Mouse (Mus musculus): Measurements from ENCODE around the gene Adamtsl1.

GRCm38 (mm10) chr4:86406501-86407199, 892.7 kb downstream of the Adamtsl1 start:
- TF ChIP-seq CTCF (IDR thresholded peaks at IDR 0.05; ENCODE audit: borderline replicate concordance, control insufficient read depth, extremely low read depth, insufficient read depth, low read length, poor library complexity) (no peak), POLR2A (IDR thresholded peaks at IDR 0.05; ENCODE audit: control insufficient read depth, extremely low read depth, insufficient read depth, low read length, poor library complexity) (no peak)

Data from thymus, adult 2 months (tissue).